Mouse (Mus musculus): ENCODE measurements around the gene Fbxo24.

Fbxo24 gene

GRCm38 (mm10) chr5:137600281-137600618 lies 28.6 kb downstream of the Fbxo24 start:
- no peak for DNase-seq

GRCm38 (mm10) chr5:137599600-137599999 lies 29.2 kb downstream of the Fbxo24 start:
- DNase-seq: no peak

GRCm38 (mm10) chr5:137598100-137598826 lies 30.5 kb downstream of the Fbxo24 start:
- DNase-seq: no peak

GRCm38 (mm10) chr5:137597625-137598024 lies 31.2 kb downstream of the Fbxo24 start:
- no peak for DNase-seq

- DNase-seq: peak; percentile 31 to 58
Measured at GRCm38 (mm10) chr5:137596601-137597261, 32.1 kb downstream of the Fbxo24 start.

GRCm38 (mm10) chr5:137595921-137596320 lies 32.9 kb downstream of the Fbxo24 start:
- no peak for DNase-seq

GRCm38 (mm10) chr5:137590507-137590906 lies 38.3 kb downstream of the Fbxo24 start:
- no peak for DNase-seq

GRCm38 (mm10) chr5:137584976-137585375 lies 43.8 kb downstream of the Fbxo24 start:
- DNase-seq: peak; percentile 47 to 78

GRCm38 (mm10) chr5:137583670-137584169 lies 45.1 kb downstream of the Fbxo24 start:
- DNase-seq: no peak

- DNase-seq: no peak
Measured at GRCm38 (mm10) chr5:137582702-137583101, 46.1 kb downstream of the Fbxo24 start.

- no peak for DNase-seq
Measured at GRCm38 (mm10) chr5:137580246-137580645, 48.6 kb downstream of the Fbxo24 start.

- no peak for DNase-seq
Measured at GRCm38 (mm10) chr5:137574470-137574901, 54.3 kb downstream of the Fbxo24 start.

- DNase-seq: no peak
Measured at GRCm38 (mm10) chr5:137570691-137571586, 57.9 kb downstream of the Fbxo24 start.

GRCm38 (mm10) chr5:137570181-137570580 lies 58.6 kb downstream of the Fbxo24 start:
- no peak for DNase-seq

- DNase-seq: peak; percentile 56 to 69
Measured at GRCm38 (mm10) chr5:137569665-137570064, 59.1 kb downstream of the Fbxo24 start, which contains the start of gene Tfr2. Gene Tfr2 (plus strand): TSS chr5:137569840.

- DNase-seq: no peak
Measured at GRCm38 (mm10) chr5:137569031-137569430, 59.8 kb downstream of the Fbxo24 start.

- DNase-seq: no peak
Measured at GRCm38 (mm10) chr5:137568223-137568798, 60.5 kb downstream of the Fbxo24 start.

GRCm38 (mm10) chr5:137566416-137566815 lies 62.4 kb downstream of the Fbxo24 start:
- DNase-seq: no peak

GRCm38 (mm10) chr5:137565744-137566143 lies 63.1 kb downstream of the Fbxo24 start:
- DNase-seq: no peak

- no peak for DNase-seq
Measured at GRCm38 (mm10) chr5:137562965-137563364, 65.8 kb downstream of the Fbxo24 start.

Data from spleen, adult 18-20 months (tissue).